Mouse (Mus musculus) kidney, postnatal 4 days (tissue): ENCODE results near the gene St14.
"Not testable (repeated sequence)": the region's sequence is repeated elsewhere in the genome, so short reads cannot be mapped to it uniquely, and the experiment has no call there.

Source experiments
- DNase-seq, 2 experiments: peaks; one replicate each; pipeline ENCODE4 v3.0.0; 2021; ENCODE audit warnings: mixed read lengths in 2 of 2

The St14 gene

DNA sequence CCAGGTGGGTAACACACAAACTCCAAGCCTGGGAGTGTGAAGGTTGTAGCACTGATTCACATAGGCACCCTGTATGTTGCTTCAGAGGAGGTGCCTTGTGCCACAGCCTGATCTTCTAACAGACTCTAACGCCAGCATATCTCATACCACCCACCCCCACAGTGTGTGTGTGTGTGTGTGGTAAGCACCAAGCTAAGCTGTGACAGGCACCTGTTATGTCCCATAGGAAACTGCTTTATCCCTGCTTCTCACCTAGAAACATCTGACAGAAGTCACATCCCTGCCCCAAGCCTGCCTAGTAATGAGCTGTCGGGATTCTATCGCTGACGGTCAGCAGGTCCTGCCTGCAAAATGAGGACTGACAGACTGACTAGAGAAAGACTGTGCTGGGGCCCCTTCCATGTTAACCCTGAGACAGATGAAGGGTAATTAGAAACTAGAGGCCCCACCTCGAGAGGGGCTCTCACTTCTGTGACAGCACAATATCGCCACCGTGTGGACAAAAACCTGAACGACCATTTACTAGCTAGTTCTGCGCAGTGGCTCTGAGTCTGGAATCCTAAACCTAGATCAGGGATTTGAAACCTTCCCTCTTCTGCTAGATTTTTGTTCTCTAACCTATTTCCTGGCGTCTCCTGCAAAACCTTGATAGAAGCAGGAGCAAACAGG is 45.4 kb downstream of the St14 start:
- DNase-seq, result peak; percentile 86

DNA sequence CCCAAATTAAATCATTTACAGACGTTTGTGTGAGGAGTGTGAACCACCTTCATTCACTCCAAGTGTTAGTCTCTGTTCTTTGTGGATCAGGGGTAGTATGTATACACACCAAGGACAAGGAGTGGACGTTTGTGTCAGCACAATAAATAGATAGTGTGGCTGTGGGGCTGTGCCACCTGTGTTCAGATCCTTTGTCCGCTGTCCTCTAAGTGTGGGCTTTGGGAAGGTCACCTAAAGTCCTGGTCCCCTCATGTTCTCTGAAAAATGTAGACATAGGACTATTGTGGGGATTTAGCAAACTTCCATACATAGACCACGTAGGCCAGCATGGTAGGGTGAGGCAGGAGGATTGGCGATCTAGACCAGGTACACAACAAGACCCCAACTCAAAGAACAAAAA is 46.1 kb downstream of the St14 start:
- no peak for DNase-seq

DNA sequence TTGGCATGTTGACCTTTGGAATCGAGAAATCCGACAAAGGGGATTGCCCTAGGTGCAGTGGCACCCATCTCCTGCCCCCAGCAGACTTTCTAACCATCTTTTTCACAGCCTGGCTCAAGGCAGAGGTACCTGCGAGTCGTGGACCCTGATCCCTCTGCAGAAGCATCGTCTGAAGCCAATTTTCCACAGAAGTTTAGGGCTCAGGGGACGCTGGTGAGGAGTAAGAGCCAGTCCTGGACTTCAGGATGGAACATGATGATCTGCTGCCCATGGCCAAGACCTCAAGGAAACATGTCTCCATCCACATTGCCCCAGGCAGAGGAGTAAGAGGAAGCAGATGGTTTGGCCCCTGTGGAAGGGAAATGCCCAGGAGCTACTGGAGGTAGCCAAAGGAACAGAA is 48.9 kb downstream of the St14 start:
- no peak for DNase-seq

DNA sequence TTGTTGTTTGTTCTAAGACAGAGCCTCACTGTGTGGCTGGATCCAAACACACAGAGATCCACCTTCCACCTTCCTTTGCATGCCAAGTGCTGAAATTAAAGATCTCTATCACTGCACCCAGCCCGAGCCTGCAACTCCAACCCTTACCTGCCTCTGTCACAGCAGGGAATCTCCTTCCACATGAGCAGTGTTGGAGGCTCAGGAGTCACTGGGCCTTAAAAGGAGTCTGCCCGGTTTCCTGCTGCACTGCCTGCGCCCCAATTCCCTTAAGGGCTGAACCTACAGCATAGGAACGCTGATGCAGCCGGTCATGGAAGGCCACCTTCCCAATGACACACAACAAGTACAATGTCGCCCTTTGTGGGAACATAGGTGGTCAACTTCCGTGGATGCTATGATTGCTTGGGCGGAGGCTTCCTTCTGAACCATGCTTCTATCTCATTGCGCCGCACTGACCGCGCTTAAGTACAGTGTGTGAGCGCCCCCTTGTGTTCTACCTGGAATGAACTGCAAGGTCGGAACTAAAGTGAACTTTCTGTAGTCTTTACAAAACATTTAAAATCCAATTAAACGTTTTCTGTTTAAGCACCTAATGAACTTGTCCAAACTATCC is 49.5 kb downstream of the St14 start:
- peak; percentile 86 to 88 for DNase-seq

DNA sequence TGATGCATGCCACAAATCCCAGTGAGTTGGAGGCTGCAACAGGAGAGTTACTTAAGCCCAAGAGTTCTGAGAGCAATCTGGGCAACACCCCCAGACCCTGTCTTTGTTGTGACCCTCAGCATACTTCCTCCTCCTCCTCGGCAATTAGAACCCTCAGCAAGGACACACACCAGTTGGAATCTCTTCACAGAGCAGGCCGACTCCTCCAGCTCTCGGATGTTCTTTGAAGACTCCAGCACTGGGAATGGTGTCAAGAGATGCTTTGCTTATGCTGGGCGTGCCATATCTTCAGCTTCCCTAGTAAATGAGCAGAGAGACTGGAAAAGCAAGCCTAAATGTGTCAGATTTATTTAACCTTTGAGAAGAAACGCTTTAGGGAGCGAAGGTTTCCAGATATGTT is 50.9 kb downstream of the St14 start:
- no peak for DNase-seq

DNA sequence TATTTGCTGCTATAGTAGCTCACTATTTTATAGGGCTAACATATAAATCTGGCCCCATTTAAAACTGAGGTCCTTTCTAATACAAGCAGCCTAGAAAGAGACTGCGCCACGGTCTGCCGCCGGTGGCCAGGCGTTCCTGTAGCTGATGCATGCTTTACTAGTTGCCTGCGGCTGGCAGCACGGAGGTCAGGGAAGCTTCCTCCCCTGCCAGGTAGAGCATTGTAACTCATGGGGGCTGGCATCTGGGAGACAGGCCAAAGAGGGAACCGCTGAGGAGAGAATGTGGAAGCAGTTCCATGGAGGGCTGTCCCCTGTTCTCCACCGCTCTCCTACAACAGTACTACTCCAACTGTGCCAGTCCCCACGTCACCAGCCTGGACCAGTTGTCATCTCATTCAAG is 56.8 kb downstream of the St14 start:
- no peak for DNase-seq

DNA sequence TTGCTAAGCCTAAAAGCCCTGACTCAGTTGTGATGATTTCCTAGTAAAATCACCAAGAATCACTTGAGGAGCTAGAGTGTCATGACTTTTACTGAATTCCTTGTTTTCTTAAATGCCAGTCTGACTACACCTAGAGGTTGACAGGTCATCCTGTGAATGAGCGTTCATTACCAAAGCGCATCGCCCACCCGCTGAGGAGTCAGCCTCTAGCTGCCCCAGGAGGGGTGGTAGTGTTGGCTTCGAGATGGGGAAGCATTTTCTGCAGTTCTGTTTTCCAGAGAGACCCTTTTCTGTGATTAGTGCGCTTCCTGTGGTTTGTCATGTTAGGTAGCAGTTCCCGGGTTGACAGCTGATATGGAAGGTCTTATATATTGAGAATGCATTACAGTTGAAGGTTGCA is 57.9 kb downstream of the St14 start:
- no peak for DNase-seq

DNA sequence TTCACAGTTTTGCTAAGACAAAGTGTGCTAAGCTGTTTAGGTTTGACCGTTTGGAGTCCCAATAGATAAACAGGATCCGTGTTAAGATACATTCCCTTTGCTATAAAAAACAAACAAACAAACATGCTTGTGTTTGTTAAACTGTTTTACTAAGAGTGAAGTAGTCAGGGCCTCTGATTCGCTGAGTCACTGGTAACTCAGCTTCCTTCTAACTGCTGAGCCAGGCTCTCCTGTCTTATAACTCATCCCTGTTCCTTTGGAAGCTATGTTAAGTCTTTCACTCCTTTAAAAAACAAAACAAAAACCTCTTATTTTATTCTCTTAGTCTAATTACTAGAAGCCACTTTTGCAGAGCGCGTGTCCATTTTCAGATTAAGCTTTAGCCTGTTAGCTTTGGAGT is 59.4 kb downstream of the St14 start:
- DNase-seq, result no peak

DNA sequence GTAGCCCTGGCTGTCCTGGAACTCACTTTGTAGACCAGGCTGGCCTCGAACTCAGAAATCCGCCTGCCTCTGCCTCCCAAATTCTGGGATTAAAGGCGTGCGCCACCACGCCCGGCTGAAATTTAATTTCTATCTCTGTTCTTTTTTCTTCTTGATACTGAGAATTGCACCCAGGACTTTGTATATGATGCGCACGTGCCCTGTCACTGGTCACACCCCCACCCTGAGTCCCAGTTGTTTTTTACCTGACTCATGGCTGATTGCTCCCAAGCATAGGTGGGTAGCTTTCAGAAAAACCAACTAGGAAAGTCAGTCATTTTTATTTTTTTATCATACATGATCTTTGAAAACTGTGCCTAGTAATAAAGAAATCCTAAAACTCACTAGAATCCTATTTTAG is 60.9 kb downstream of the St14 start:
- DNase-seq, result no peak

DNA sequence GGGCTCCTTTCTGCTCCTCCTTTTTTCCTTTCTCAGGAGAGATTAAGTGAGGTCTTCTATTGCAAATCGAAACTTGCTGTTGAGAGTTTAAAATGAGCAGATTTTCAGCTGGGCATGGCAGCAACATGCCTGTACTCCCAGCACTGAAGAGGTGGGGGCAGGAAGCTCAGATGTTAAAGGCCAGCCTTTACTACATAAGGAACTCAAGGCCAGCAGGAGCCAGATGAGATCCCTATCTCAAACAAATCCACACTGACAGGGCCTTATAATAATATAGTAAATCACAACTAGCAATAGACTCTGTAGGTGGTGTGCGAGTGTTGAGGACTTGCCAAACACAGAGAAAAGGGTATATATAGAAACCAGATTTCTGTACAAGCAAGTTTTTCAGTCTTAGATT is 72.9 kb downstream of the St14 start:
- no peak for DNase-seq

DNA sequence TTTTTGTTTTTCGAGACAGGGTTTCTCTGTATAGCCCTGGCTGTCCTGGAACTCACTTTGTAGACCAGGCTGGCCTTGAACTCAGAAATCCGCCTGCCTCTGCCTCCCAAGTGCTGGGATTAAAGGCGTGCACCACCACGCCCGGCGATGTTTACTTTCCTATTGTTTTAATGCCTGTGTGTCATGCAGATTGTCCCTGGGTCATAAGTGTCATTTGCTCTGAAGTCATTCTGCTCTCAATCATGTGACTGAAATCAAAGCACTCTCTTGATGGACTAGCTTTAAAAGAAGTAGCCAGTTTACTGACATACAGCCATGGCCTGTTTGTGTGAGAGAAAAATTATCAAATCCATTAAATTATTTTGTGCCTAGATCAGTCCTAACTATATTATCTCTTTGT is 80.1 kb downstream of the St14 start:
- not testable (repeated sequence) for DNase-seq

DNA sequence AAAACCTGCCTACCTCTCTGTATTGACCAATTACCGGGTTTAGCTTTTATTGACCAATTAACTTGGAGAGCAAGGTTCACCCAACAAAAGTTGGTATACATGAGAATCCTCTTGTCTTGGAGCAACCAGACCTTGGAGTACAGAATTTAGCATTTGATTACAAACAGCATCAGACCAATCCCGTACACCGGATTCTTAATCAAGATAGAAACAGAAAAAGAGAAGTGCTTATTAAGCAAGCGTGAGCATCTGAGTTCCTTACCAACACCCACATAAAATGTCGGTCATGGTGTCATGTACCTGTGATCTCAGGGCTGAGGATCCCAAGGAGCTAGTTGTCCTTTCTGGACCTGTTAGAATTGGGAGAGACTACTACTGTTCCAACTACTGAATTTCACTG is 81.4 kb downstream of the St14 start:
- no peak for DNase-seq
